Mouse (Mus musculus) hindbrain, embryonic 10.5 days (tissue): ENCODE results near the gene Pla2g4d. TPM values are rescaled to one million over a fixed set of nuclear protein-coding genes. Genes with fewer than 3 reads are reported as not detected.
A peak's percentile ranks its signal among the peaks of the same experiment; 100 is the strongest.

ENCODE experiments used
- DNase-seq: peaks from one replicate; pipeline ENCODE4 v3.0.0-alpha.2; 2017; ENCODE audit warnings: low spot score
- H3K27ac ChIP-seq: fragments of 300-500 bp; sonication (generic); 2 replicates; pipeline ENCODE4 v1.5.1; 2016; ENCODE audit warnings: mild to moderate bottlenecking, moderate library complexity
- H3K27me3 ChIP-seq: fragments of 300-500 bp; sonication (generic); 2 replicates; pipeline ENCODE4 v1.6.1; 2016; ENCODE audit warnings: mild to moderate bottlenecking; ENCODE audit not compliant: poor library complexity, insufficient read depth, severe bottlenecking
- H3K36me3 ChIP-seq: fragments of 300-500 bp; sonication (generic); 2 replicates; pipeline ENCODE4 v1.6.1; 2016; ENCODE audit warnings: mild to moderate bottlenecking, moderate library complexity
- H3K4me1 ChIP-seq: fragments of 300-500 bp; sonication (generic); replicated peaks from 2 replicates; pipeline ENCODE4 v1.6.1; 2016; ENCODE audit warnings: mild to moderate bottlenecking
- H3K4me3 ChIP-seq: fragments of 300-500 bp; sonication (generic); 2 replicates; pipeline ENCODE4 v1.5.1; 2016; ENCODE audit warnings: mild to moderate bottlenecking, moderate library complexity
- H3K9me3 ChIP-seq: fragments of 300-500 bp; sonication (generic); 2 replicates; pipeline ENCODE4 v1.6.1; 2016; ENCODE audit warnings: mild to moderate bottlenecking, moderate library complexity
- WGBS: fragments of 180-500 bp; shearing (Covaris S2); methylation state at CpG from one replicate; pipeline ENCODE4 v1.1.7; 2016; 5-methylcytosine and 5-hydroxymethylcytosine counted together
- polyA plus RNA-seq: library from polyadenylated mRNA; unstranded; fragments of >200 nt; fragmentation: Nextera tagmentation; extraction: Ambion mirVana; gene quantifications from 2 replicates; pipeline ENCODE4 v1.2.1, GENCODE M21; 2016

The Pla2g4d gene
- polyA plus RNA-seq, 1 experiment from 2014 or later = not detected

DNA sequence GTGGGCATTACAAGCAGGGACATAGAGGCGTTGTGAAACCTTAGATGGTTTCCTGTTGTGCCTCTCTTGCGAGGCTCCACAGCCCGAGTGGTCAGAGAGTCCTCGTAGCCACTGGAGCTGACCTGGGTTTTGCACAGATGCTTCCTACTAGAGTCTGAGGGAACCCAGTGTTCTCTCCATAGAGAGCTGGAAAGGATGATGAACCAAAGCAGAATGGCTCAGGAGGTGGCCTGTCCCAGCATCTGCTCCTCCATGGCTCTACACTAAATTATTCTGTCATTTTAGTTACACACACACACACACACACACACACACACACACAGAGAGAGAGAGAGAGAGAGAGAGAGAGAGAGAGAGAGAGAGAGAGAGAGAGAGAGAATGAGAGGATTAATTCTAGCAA is 3.4 kb downstream of the Pla2g4d start:
- no peak for DNase-seq
- H3K4me1 ChIP-seq = no peaks in the 10 kb centered on the region
- no peaks in the 10 kb centered on the region for H3K27me3 ChIP-seq
- no peak overlapping the region for H3K4me3 ChIP-seq
- H3K9me3 ChIP-seq = no peaks in the 10 kb centered on the region
- H3K36me3 ChIP-seq = no peaks in the 10 kb centered on the region
- no peak overlapping the region for H3K27ac ChIP-seq
- 77% methylated on average over 4 of the region's 4 CpGs for WGBS

DNA sequence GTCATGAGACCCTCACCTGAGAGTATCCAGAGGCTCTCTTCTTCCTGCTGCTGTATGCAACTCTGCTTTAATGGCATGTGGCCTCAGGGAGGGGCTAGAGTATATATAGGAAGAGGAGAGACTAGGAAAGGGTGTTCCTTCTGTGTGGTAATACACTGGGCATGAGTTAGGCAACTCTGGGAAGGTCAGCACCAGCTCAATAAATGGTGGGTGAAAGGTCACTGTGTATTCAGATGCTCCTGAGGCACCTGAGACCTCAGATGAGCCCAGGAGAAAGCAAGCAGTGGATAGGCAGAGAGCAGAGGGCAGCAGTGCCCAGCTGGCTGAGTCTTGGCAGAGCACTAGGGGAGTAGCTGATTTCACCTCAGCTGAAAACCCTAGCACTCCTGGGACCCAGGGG is 4.3 kb downstream of the Pla2g4d start:
- Histone ChIP-seq H3K4me3 (no peak overlapping the region), H3K9me3 (no peaks in the 10 kb centered on the region), H3K36me3 (no peaks in the 10 kb centered on the region), H3K27me3 (no peaks in the 10 kb centered on the region), H3K27ac (no peak overlapping the region), H3K4me1 (no peaks in the 10 kb centered on the region)
- DNase-seq = no peak

DNA sequence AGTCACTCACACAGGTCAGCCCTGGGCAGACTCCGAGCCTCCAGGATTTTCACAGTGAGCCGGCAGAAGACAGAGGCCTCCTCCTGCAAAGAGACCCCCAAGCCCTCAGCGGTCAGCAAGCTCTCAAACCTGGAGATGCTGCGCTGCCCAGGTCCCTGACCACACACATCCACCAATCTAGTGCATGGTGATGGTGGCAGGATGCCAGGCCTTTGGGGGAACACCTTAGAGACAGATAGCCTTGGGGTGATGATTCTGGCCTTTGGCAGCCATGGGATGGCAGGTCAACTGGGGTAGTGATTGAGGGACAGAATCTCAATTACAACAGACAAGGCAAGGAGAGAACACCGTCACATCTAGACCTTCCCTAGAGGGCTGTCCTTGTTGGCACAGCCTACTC is 4.9 kb downstream of the Pla2g4d start:
- Histone ChIP-seq H3K4me1 (no peaks in the 10 kb centered on the region), H3K4me3 (no peak overlapping the region), H3K36me3 (no peaks in the 10 kb centered on the region), H3K9me3 (no peaks in the 10 kb centered on the region), H3K27me3 (no peaks in the 10 kb centered on the region), H3K27ac (no peak overlapping the region)
- DNase-seq = no peak
- 76% methylated on average over 5 of the region's 5 CpGs for WGBS

DNA sequence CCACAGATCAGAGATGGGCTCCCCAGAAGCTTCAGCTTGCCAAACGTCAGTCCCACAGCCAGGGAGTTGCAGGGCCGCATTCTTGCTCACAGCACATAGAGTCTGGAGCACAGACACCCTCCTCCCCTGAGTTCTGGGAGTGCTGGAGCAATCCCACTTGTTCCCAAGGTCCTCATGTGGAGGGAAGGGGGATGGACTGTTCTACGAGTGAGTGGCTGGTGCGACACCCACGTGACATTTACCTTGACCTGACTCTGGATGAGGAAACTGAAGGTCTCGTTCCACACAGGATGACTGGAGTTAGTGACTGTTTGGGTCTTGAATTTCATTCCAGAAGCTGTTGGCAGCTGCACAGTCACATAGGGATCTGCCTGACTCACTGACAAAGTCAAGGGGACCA is 5.4 kb downstream of the Pla2g4d start:
- H3K36me3 ChIP-seq = no peaks in the 10 kb centered on the region
- no peaks in the 10 kb centered on the region for H3K9me3 ChIP-seq
- H3K4me1 ChIP-seq = no peaks in the 10 kb centered on the region
- H3K4me3 ChIP-seq = no peak overlapping the region
- WGBS = 53% methylated on average over 6 of the region's 6 CpGs
- DNase-seq = no peak
- H3K27me3 ChIP-seq = no peaks in the 10 kb centered on the region
- no peak overlapping the region for H3K27ac ChIP-seq

DNA sequence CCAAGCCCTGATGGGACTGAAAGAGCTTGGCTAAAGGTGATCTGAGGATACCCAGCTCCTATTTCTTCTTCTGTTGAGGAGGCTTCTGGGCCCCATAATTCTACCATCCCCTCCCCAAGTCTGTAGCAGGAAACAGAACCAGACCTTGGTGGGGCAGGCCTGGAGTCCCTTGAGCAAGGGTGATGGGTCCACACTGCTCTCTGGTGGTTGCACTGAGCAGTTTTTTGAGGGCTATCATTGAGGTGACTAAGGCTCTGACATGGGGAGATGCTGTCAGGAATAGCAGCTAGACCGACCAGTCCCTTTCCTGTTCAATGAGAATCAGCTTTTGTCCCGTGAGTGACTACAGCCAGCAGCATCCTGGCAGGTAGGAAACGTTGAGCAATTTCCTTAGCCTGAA is 7.8 kb downstream of the Pla2g4d start:
- H3K9me3 ChIP-seq = no peaks in the 10 kb centered on the region
- no peaks in the 10 kb centered on the region for H3K36me3 ChIP-seq
- no peaks in the 10 kb centered on the region for H3K27me3 ChIP-seq
- no peak overlapping the region for H3K27ac ChIP-seq
- no peak overlapping the region for H3K4me3 ChIP-seq
- peaks cover 8% of the 10 kb centered on the region; the same call in 1 of the 2 replicates for H3K4me1 ChIP-seq
- 52% methylated on average over 3 of the region's 3 CpGs for WGBS
- no peak for DNase-seq

DNA sequence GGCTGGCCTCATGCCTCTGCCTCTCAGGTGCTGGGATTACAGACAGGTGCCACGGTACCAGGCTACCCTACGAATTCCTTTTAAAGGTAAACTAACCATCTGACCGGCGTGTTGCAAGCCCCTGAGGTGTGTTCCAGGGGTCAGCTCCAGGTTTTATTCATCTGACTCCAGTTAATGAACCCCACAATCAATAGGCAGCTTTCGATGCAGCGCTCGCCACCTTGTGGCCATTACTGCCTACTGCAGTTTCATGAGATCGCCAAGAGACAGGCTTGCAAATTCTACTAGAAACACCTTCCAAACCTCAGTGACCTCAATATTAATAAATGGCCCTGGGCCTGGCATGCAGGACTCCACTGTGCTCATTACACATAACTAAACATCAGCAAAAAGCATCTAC is 9.0 kb downstream of the Pla2g4d start:
- Histone ChIP-seq H3K9me3 (no peaks in the 10 kb centered on the region), H3K4me3 (no peak overlapping the region), H3K4me1 (peaks cover 8% of the 10 kb centered on the region; the same call in 1 of the 2 replicates), H3K36me3 (no peaks in the 10 kb centered on the region), H3K27me3 (no peaks in the 10 kb centered on the region), H3K27ac (no peak overlapping the region)
- WGBS = 19% methylated on average over 8 of the region's 8 CpGs
- DNase-seq = peak; percentile 62

DNA sequence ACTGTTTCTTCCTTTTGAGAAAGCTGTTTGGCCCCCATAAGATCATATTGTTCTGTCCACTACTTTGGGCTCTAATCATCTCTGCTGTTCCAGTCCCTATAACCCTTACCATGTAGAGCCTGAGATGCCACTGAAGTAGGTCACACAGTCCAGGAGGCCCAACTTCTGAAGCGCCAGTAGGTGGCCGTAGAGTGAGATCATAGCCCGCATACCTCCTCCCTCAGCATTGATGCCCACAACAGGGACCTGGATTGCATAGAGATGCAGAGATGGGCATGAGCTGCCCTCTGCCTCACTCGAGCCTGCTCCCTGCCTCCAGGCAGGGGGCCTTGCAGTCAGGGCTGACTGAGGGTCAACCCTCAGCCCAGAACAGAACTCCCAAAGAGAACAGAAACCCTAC is 12.0 kb downstream of the Pla2g4d start:
- Histone ChIP-seq H3K9me3 (no peaks in the 10 kb centered on the region), H3K4me3 (no peak overlapping the region), H3K27me3 (no peaks in the 10 kb centered on the region), H3K27ac (no peak overlapping the region), H3K36me3 (no peaks in the 10 kb centered on the region), H3K4me1 (peaks cover 8% of the 10 kb centered on the region; the same call in 1 of the 2 replicates)
- no peak for DNase-seq
- 77% methylated on average over 4 of the region's 4 CpGs for WGBS

DNA sequence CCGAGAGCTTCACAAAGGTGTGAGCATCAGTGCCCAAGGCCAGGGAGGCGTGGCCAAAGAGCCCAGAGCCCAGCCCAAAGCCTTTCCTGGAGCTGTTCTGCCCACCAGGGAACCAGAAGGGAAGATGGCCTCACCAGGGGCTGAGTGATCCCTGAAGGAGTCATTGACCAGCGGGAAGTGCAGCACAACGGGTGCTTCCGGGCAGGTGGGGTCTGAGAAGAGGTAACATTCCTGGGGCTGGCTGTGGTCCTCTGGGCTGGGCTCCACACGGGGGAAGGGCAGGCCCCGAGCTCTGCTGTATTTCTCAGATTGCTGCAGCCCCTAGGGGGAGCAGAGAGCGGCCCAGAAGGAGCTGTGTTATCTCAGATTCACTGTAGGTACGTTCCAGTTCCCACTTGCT is 20.4 kb downstream of the Pla2g4d start:
- Histone ChIP-seq H3K27me3 (0 out of 2 replicates have a peak, but pooled peaks cover 13% of the 10 kb centered on the region), H3K9me3 (no peaks in the 10 kb centered on the region), H3K27ac (peak overlapping the region; percentile 62; the same call in 1 of the 2 replicates), H3K36me3 (no peaks in the 10 kb centered on the region), H3K4me3 (peak overlapping the region; percentile 27), H3K4me1 (peaks cover 10% of the 10 kb centered on the region)
- WGBS = 4% methylated on average over 9 of the region's 9 CpGs
- peak; percentile 18 for DNase-seq

DNA sequence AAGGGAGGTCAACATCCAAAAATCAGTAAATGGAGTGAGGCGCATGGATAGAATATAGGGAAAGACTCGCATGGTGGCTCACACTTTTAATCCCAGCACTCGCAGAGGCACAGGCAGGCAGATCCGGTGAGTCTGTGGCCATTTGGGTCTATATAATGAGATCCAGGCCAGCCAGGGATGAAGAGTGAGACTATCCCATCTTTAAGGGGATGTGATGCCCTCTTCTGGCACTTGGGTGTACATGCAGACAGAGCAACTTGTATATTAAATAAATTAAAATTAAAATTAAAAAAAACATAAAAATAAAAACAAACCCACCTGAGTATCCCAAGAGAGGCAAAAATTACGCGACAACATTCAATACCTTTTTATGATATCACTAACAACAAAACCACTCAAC is 23.5 kb downstream of the Pla2g4d start:
- Histone ChIP-seq H3K27ac (no peak overlapping the region), H3K27me3 (0 out of 2 replicates have a peak, but pooled peaks cover 13% of the 10 kb centered on the region), H3K4me1 (peaks cover 10% of the 10 kb centered on the region), H3K4me3 (no peak overlapping the region), H3K9me3 (no peaks in the 10 kb centered on the region), H3K36me3 (no peaks in the 10 kb centered on the region)
- DNase-seq = no peak
- WGBS = 76% methylated on average over 6 of the region's 6 CpGs

DNA sequence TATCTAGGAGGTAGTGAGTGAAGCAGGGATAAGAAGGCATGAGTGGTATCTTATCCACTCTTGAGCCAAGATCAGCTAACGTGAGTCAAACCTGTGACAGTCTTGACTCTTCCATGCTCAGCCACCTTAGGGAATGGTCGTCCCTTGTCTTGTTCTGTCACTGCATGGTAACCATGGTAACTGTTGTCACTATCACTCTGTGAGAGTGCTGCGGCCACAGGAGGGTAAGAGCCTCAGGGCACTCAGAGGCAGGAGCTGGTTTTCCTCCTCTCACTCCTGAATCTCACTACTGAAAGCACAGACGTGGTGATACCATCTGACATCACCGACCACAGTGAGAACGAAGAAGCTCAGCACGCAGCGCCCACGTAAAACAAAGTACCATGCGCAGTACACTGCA is 24.1 kb downstream of the Pla2g4d start:
- Histone ChIP-seq H3K36me3 (no peaks in the 10 kb centered on the region), H3K4me1 (peaks cover 10% of the 10 kb centered on the region), H3K27me3 (0 out of 2 replicates have a peak, but pooled peaks cover 13% of the 10 kb centered on the region), H3K4me3 (no peak overlapping the region), H3K27ac (no peak overlapping the region), H3K9me3 (no peaks in the 10 kb centered on the region)
- DNase-seq = no peak
- 66% methylated on average over 10 of the region's 10 CpGs for WGBS

DNA sequence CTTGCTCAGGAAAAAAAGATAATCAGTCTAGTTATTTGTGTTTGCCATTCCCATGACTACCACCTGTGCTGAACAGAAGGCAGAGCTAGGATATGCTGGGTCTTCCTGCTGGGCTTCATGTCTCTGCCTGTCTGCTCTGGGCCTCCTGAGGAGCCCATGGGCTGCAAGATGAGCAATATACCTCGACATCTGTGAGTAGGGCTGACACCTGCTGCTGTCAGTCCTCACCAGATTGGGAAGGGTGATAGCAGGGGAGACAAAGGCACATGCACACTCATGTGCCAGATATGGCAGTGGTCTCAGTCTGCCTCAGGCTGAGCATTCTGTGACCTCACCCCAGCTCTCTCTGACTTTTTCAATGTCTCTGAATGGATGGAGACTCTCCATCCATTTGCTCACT is 26.1 kb downstream of the Pla2g4d start:
- H3K27me3 ChIP-seq = 0 out of 2 replicates have a peak, but pooled peaks cover 6% of the 10 kb centered on the region

DNA sequence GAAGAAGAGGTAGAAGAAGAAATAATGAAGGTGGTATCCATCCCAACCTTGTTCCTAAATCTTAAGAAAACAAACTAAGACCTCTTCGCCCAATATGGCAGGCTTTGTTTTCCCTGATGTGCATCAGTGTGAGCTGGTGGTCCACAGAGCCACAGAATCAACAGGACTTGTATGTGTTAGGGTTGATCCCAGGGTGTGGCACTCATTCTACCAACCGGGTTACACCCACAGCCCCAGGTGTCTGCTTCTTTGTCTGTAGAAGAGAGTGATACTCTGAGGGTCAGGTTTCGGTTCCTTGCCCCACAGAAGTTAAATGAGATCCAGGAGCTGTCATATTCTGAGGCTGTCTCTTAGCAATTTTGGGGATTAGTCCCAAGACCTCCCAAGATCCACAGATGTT is 27.7 kb downstream of the Pla2g4d start:
- Histone ChIP-seq H3K27ac (no peak overlapping the region), H3K27me3 (no peaks in the 10 kb centered on the region), H3K4me3 (no peak overlapping the region), H3K4me1 (no peaks in the 10 kb centered on the region; the same call in 1 of the 2 replicates), H3K36me3 (no peaks in the 10 kb centered on the region), H3K9me3 (0 out of 2 replicates have a peak, but pooled peaks cover 7% of the 10 kb centered on the region)
- DNase-seq = no peak
- 74% methylated on average over 3 of the region's 3 CpGs for WGBS

More for the DNA sequence above, 26.1 kb downstream of the Pla2g4d start:
- H3K27ac ChIP-seq = no peak overlapping the region
- H3K4me3 ChIP-seq = no peak overlapping the region
- DNase-seq = no peak
- 36% methylated on average over 1 of the region's 1 CpGs for WGBS
- H3K4me1 ChIP-seq = no peaks in the 10 kb centered on the region; the same call in 1 of the 2 replicates
- no peaks in the 10 kb centered on the region for H3K9me3 ChIP-seq
- no peaks in the 10 kb centered on the region for H3K36me3 ChIP-seq

DNA sequence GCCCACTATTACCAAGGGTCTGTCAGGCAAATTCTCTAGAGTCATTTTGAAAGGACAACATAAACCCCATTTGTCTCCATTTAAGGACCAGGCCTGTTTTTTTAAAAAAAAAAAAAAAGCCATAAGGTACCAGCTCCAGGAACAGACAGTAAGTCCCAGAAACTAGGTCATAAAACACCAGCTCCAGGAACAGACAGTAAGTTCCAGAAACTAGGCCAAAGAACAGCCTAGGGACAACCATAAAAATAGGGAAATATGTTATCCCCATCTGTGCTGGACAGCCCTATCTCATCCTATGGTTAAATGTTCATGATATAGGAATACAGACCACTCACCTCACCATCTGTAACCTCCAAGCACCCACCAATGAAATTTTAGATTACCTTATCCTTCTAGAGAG is 32.7 kb downstream of the Pla2g4d start:
- no peak overlapping the region for H3K27ac ChIP-seq
- H3K36me3 ChIP-seq = no peaks in the 10 kb centered on the region
- H3K27me3 ChIP-seq = no peaks in the 10 kb centered on the region
- no peak for DNase-seq
- H3K4me1 ChIP-seq = no peaks in the 10 kb centered on the region
- no peak overlapping the region for H3K4me3 ChIP-seq
- 0 out of 2 replicates have a peak, but pooled peaks cover 7% of the 10 kb centered on the region for H3K9me3 ChIP-seq

DNA sequence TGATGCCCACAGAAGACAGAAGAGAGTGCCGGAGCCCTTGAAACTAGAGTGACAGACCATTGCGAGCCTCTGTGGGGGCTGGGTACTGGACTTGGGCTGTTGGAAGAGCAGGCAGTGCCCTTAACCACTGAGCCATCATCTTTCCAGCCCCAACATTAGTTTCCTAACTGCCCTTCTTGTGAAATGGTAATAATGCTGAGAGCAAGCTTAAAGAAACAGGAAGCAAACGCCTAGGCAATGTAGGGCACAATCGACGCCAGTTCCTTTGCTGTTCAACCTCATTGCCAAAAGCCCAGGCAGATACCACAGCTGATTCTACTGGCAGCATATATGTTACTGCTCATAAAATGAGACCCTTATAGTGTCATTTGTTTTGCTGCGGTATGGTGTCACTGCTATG is 36.4 kb downstream of the Pla2g4d start:
- no peaks in the 10 kb centered on the region for H3K27me3 ChIP-seq
- no peak overlapping the region for H3K27ac ChIP-seq
- H3K36me3 ChIP-seq = no peaks in the 10 kb centered on the region
- DNase-seq = no peak
- H3K9me3 ChIP-seq = 0 out of 2 replicates have a peak, but pooled peaks cover 7% of the 10 kb centered on the region
- 92% methylated on average over 6 of the region's 6 CpGs for WGBS
- H3K4me1 ChIP-seq = no peaks in the 10 kb centered on the region
- H3K4me3 ChIP-seq = no peak overlapping the region
